Mouse (Mus musculus) intestine, embryonic 14.5 days (tissue): Measurements from ENCODE around the gene Gm10134. TPM values are rescaled to one million over a fixed set of nuclear protein-coding genes. Genes with fewer than 3 reads are reported as not detected.

ENCODE experiments used
- ATAC-seq: fragments of 200-750 bp; cut with Nextera tagmentation; replicated peaks from 2 replicates; pipeline ENCODE4 v1.8.0; 2017; ENCODE audit warnings: low read depth, moderate number of reproducible peaks, moderate TSS enrichment, moderate library complexity; ENCODE audit not compliant: low FRiP score, low TSS enrichment
- DNase-seq: peaks from one replicate; pipeline ENCODE4 v3.0.0-alpha.2; 2018; ENCODE audit warnings: low spot score
- H3K27ac ChIP-seq: fragments of 300-500 bp; sonication (generic); 2 replicates; pipeline ENCODE4 v1.5.1; 2014; ENCODE audit warnings: low read depth, mild to moderate bottlenecking, control low read depth
- H3K27me3 ChIP-seq: fragments of 300-500 bp; sonication (generic); replicated peaks from 2 replicates; pipeline ENCODE4 v1.6.1; 2014; ENCODE audit warnings: low read length, control low read depth; ENCODE audit not compliant: control insufficient read depth, insufficient read depth
- H3K36me3 ChIP-seq: fragments of 300-500 bp; sonication (generic); 2 replicates; pipeline ENCODE4 v1.6.1; 2014; ENCODE audit warnings: low read length, control low read depth; ENCODE audit not compliant: control insufficient read depth, insufficient read depth
- H3K4me1 ChIP-seq: fragments of 300-500 bp; sonication (generic); replicated peaks from 2 replicates; pipeline ENCODE4 v1.6.1; 2014; ENCODE audit warnings: low read length, control low read depth, mixed read lengths; ENCODE audit not compliant: control insufficient read depth, insufficient read depth
- H3K4me2 ChIP-seq: fragments of 300-500 bp; sonication (generic); 2 replicates; pipeline ENCODE4 v1.6.1; 2014; ENCODE audit warnings: low read length
- H3K4me3 ChIP-seq: fragments of 300-500 bp; sonication (generic); 2 replicates; pipeline ENCODE4 v1.5.1; 2014; ENCODE audit warnings: low read depth, low read length, control low read depth, mixed read lengths
- H3K9ac ChIP-seq: fragments of 300-500 bp; sonication (generic); 2 replicates; pipeline ENCODE4 v1.6.1; 2014; ENCODE audit warnings: mild to moderate bottlenecking, low read length
- H3K9me3 ChIP-seq: fragments of 300-500 bp; sonication (generic); 2 replicates; pipeline ENCODE4 v1.6.1; 2016; ENCODE audit warnings: low read length, control low read depth; ENCODE audit not compliant: control insufficient read depth
- WGBS: fragments of 180-500 bp; shearing (Covaris S2); extraction: QIAGEN DNeasy Blood & Tissue Kit; methylation state at CpG from one replicate; pipeline ENCODE4 v1.1.7; 2014; 5-methylcytosine and 5-hydroxymethylcytosine counted together
- polyA plus RNA-seq: library from polyadenylated mRNA; unstranded; fragments of >200 nt; fragmentation: Nextera tagmentation; extraction: Ambion mirVana; gene quantifications from 2 replicates; pipeline ENCODE4 v1.2.1, GENCODE M21; 2014

Gene Gm10134
- 6.4 and 15.5 TPM in 2 replicates for polyA plus RNA-seq

GRCm38 (mm10) chr2:28505795-28506194, at the start of gene Gm10134:
TSS of gene Gm10134 (plus strand) at chr2:28506095.
- Histone ChIP-seq H3K4me3 (no peak within 1 kb of the TSS), H3K27ac (no peak within 1 kb of the TSS), H3K36me3 (0 out of 2 replicates have a peak, but pooled peaks cover 16% of the 10 kb centered on the region), H3K4me2 (no peak within 1 kb of the TSS), H3K9ac (no peak within 1 kb of the TSS), H3K27me3 (no peaks in the 10 kb centered on the region), H3K4me1 (no peaks in the 10 kb centered on the region), H3K9me3 (no peaks in the 10 kb centered on the region)
- WGBS = 70% methylated on average over 3 of the region's 3 CpGs
- ATAC-seq (no peak), DNase-seq (no peak)

- no peak for ATAC-seq
- WGBS = 74% methylated on average over 1 of the region's 1 CpGs
These were observed 49.3 kb upstream of the Gm10134 start for GRCm38 (mm10) chr2:28456616-28457015.

GRCm38 (mm10) chr2:28463919-28464318, 42.0 kb upstream of the Gm10134 start:
- Histone ChIP-seq H3K9ac (no peak overlapping the region), H3K27ac (no peak overlapping the region), H3K4me3 (no peak overlapping the region), H3K36me3 (peaks cover under 1% of the 10 kb centered on the region), H3K27me3 (no peaks in the 10 kb centered on the region), H3K9me3 (no peaks in the 10 kb centered on the region), H3K4me1 (peaks cover 7% of the 10 kb centered on the region), H3K4me2 (no peak overlapping the region)
- 52% methylated on average over 3 of the region's 3 CpGs for WGBS
- DNase-seq (peak; percentile 72), ATAC-seq (no peak)

More at GRCm38 (mm10) chr2:28456616-28457015, 49.3 kb upstream of the Gm10134 start:
- Histone ChIP-seq H3K4me3 (no peak overlapping the region), H3K9ac (no peak overlapping the region), H3K9me3 (no peaks in the 10 kb centered on the region), H3K36me3 (peaks cover 6% of the 10 kb centered on the region; the same call in 1 of the 2 replicates), H3K4me1 (no peaks in the 10 kb centered on the region), H3K4me2 (no peak overlapping the region), H3K27me3 (no peaks in the 10 kb centered on the region), H3K27ac (no peak overlapping the region)
- no peak for DNase-seq

- H3K4me1 ChIP-seq = peaks cover 8% of the 10 kb centered on the region
These were observed 41.0 kb upstream of the Gm10134 start for GRCm38 (mm10) chr2:28464919-28465318.

GRCm38 (mm10) chr2:28465836-28466518, 39.9 kb upstream of the Gm10134 start, which contains the start of gene 1700007K13Rik:
TSS of gene 1700007K13Rik (minus strand) at chr2:28466332.
- H3K9ac ChIP-seq = no peak within 1 kb of the TSS
- 4% methylated on average over 25 of the region's 25 CpGs for WGBS
- 0 out of 2 replicates have a peak within 1 kb of the TSS, but pooled peaks have one; percentile 0 for H3K4me3 ChIP-seq
- no peaks in the 10 kb centered on the region for H3K27me3 ChIP-seq
- ATAC-seq = no peak; the same call in 1 of the 2 replicates
- no peak within 1 kb of the TSS for H3K27ac ChIP-seq
- DNase-seq = peak; percentile 82
- peaks cover 21% of the 10 kb centered on the region for H3K36me3 ChIP-seq
- H3K4me2 ChIP-seq = peak within 1 kb of the TSS; percentile 33
- H3K9me3 ChIP-seq = 0 out of 2 replicates have a peak, but pooled peaks cover 4% of the 10 kb centered on the region
- H3K4me1 ChIP-seq = peaks cover 8% of the 10 kb centered on the region

More at GRCm38 (mm10) chr2:28464919-28465318, 41.0 kb upstream of the Gm10134 start:
- H3K9me3 ChIP-seq = 0 out of 2 replicates have a peak, but pooled peaks cover 4% of the 10 kb centered on the region
- H3K4me3 ChIP-seq = no peak overlapping the region
- 79% methylated on average over 9 of the region's 9 CpGs for WGBS
- peaks cover 11% of the 10 kb centered on the region for H3K36me3 ChIP-seq
- DNase-seq (no peak), ATAC-seq (no peak)
- no peak overlapping the region for H3K4me2 ChIP-seq
- H3K27ac ChIP-seq = no peak overlapping the region
- no peaks in the 10 kb centered on the region for H3K27me3 ChIP-seq
- H3K9ac ChIP-seq = no peak overlapping the region

- Histone ChIP-seq H3K4me3 (peak within 1 kb of the TSS; percentile 85), H3K9ac (peak within 1 kb of the TSS; percentile 93), H3K27me3 (no peaks in the 10 kb centered on the region), H3K4me1 (peaks cover 8% of the 10 kb centered on the region), H3K9me3 (peaks cover 4% of the 10 kb centered on the region; the same call in 1 of the 2 replicates), H3K36me3 (peaks cover 33% of the 10 kb centered on the region), H3K27ac (no peak within 1 kb of the TSS), H3K4me2 (peak within 1 kb of the TSS; percentile 97)
- under 1% methylated on average over 52 of the region's 52 CpGs for WGBS
- DNase-seq (peak; percentile 92), ATAC-seq (peak; percentile 81)
These were observed 37.9 kb upstream of the Gm10134 start, which contains the start of gene Mrps2 for GRCm38 (mm10) chr2:28467860-28468485. TSS of gene Mrps2 (plus strand) at chr2:28468066.

GRCm38 (mm10) chr2:28468486-28469225, 37.2 kb upstream of the Gm10134 start:
- peaks cover 8% of the 10 kb centered on the region for H3K4me1 ChIP-seq
- peak overlapping the region; percentile 93 for H3K9ac ChIP-seq
- no peak overlapping the region for H3K27ac ChIP-seq
- ATAC-seq = no peak
- H3K36me3 ChIP-seq = peaks cover 35% of the 10 kb centered on the region
- 54% methylated on average over 18 of the region's 18 CpGs for WGBS
- H3K4me3 ChIP-seq = peak overlapping the region; percentile 85
- DNase-seq = no peak
- H3K9me3 ChIP-seq = peaks cover 4% of the 10 kb centered on the region; the same call in 1 of the 2 replicates
- peak overlapping the region; percentile 97 for H3K4me2 ChIP-seq
- no peaks in the 10 kb centered on the region for H3K27me3 ChIP-seq

- no peak for ATAC-seq
- Histone ChIP-seq H3K4me3 (no peak overlapping the region), H3K9ac (no peak overlapping the region), H3K4me1 (peaks cover 8% of the 10 kb centered on the region), H3K36me3 (peaks cover 35% of the 10 kb centered on the region), H3K27me3 (no peaks in the 10 kb centered on the region), H3K27ac (no peak overlapping the region), H3K9me3 (peaks cover 4% of the 10 kb centered on the region; the same call in 1 of the 2 replicates), H3K4me2 (no peak overlapping the region)
- no peak for DNase-seq
- 95% methylated on average over 14 of the region's 14 CpGs for WGBS
These were observed 36.4 kb upstream of the Gm10134 start for GRCm38 (mm10) chr2:28469461-28469860.
